Mouse (Mus musculus) gastrocnemius, postnatal 4 days (tissue): ENCODE results near the gene Kmt2e. TPM values are rescaled to one million over a fixed set of nuclear protein-coding genes. Genes with fewer than 3 reads are reported as not detected.
"Not testable (repeated sequence)": the region's sequence is repeated elsewhere in the genome, so short reads cannot be mapped to it uniquely, and the experiment has no call there.

Experiments used
- DNase-seq, 2 experiments: peaks; one replicate each; pipeline ENCODE4 v3.0.0; 2021 to 2022; ENCODE audit warnings: low spot score in 2 of 2, mixed read lengths in 2 of 2
- total RNA-seq, 2 experiments: library from RNA; stranded (reverse); gene quantifications; 2 replicates each; pipeline ENCODE4 v1.2.3; 2021

Gene Kmt2e
- total RNA-seq, 2 experiments from 2014 or later, result 55.5 to 57.7 TPM

GRCm38 (mm10) chr5:23431948-23432707 lies 2.1 kb upstream of the Kmt2e start:
- no peak for DNase-seq

- peak; percentile 99 for DNase-seq
Observed at GRCm38 (mm10) chr5:23432708-23433645, 1.3 kb upstream of the Kmt2e start.

GRCm38 (mm10) chr5:23434598-23435481 lies 599 bp downstream of the Kmt2e start:
- peak; percentile 31 to 46 for DNase-seq

GRCm38 (mm10) chr5:23435482-23436125 lies 1.4 kb downstream of the Kmt2e start:
- DNase-seq, result peak in 1 of 2 experiments; percentile 17

- no peak for DNase-seq
Observed at GRCm38 (mm10) chr5:23436735-23437134, 2.5 kb downstream of the Kmt2e start.

- no peak for DNase-seq
Observed at GRCm38 (mm10) chr5:23439857-23440256, 5.6 kb downstream of the Kmt2e start.

GRCm38 (mm10) chr5:23440572-23440971 lies 6.3 kb downstream of the Kmt2e start:
- DNase-seq, result no peak

- no peak for DNase-seq
Observed at GRCm38 (mm10) chr5:23441916-23442315, 7.7 kb downstream of the Kmt2e start.

- no peak for DNase-seq
Observed at GRCm38 (mm10) chr5:23444411-23444810, 10.2 kb downstream of the Kmt2e start.

- DNase-seq, result not testable (repeated sequence)
Observed at GRCm38 (mm10) chr5:23453561-23453960, 19.3 kb downstream of the Kmt2e start.

- no peak for DNase-seq
Observed at GRCm38 (mm10) chr5:23461688-23462087, 27.4 kb downstream of the Kmt2e start.

GRCm38 (mm10) chr5:23464247-23464646 lies 30.0 kb downstream of the Kmt2e start:
- no peak for DNase-seq

GRCm38 (mm10) chr5:23464743-23465142 lies 30.5 kb downstream of the Kmt2e start:
- DNase-seq, result no peak

- DNase-seq, result no peak
Observed at GRCm38 (mm10) chr5:23466546-23466945, 32.3 kb downstream of the Kmt2e start.

- DNase-seq, result no peak
Observed at GRCm38 (mm10) chr5:23473098-23473873, 39.0 kb downstream of the Kmt2e start.

GRCm38 (mm10) chr5:23483811-23484210 lies 49.6 kb downstream of the Kmt2e start:
- no peak for DNase-seq

- no peak for DNase-seq
Observed at GRCm38 (mm10) chr5:23489231-23489630, 55.0 kb downstream of the Kmt2e start.

GRCm38 (mm10) chr5:23490797-23491196 lies 56.6 kb downstream of the Kmt2e start:
- no peak for DNase-seq

- no peak for DNase-seq
Observed at GRCm38 (mm10) chr5:23496396-23496795, 62.2 kb downstream of the Kmt2e start.

GRCm38 (mm10) chr5:23496933-23497332 lies 62.7 kb downstream of the Kmt2e start:
- no peak for DNase-seq
